11 mouse cellular contexts compared by ENCODE assay signal in genomic region chr2:83744276-83744952, GRCm38 (mm10). TPM values are rescaled to one million over a fixed set of nuclear protein-coding genes. Genes with fewer than 3 reads are reported as not detected.
DNase-seq lines count a peak whose midpoint lies in the region; ATAC-seq and TF ChIP-seq lines count a peak whose summit lies in the region.
"Had no signal": no experiment of that assay in that cellular context is flagged by ENCODE, and none has a peak within 500 bp of the region (broad histone marks: within the 10 kb centered on the region; RNA-seq: fewer than 3 reads in every experiment).

No protein-coding gene starts in this region.

- DNase-seq in heart, adult 9 months (ENCODE audit: low spot score in 2 of 2) = no peak
- no peak for DNase-seq in lung, postnatal 4 days
- no peak for DNase-seq in gastrocnemius, postnatal 36 days
- no peak for DNase-seq in urinary bladder, postnatal 25 days (ENCODE audit: low spot score)
- DNase-seq: left cerebral cortex, postnatal 4 days; lung, postnatal 36 days; retina, postnatal 1 day had no signal

- WGBS in heart, embryonic 15.5 days = 52% methylated on average over 9 of the region's 9 CpGs
- 72% methylated on average over 9 of the region's 9 CpGs for WGBS in lung, embryonic 16.5 days
- WGBS in forebrain, embryonic 16.5 days = 84% methylated on average over 9 of the region's 9 CpGs

- no peak for TF ChIP-seq CTCF in embryonic fibroblast, embryonic 13.5 days (IDR thresholded peaks at IDR 0.05; ENCODE audit: borderline replicate concordance, insufficient read depth, low read length)

- H3K9me3 ChIP-seq in heart, embryonic 15.5 days (replicated peaks) = no peaks in the 10 kb centered on the region
- H3K9me3 ChIP-seq in lung, embryonic 16.5 days (ENCODE audit: control insufficient read depth, low read length) = no peaks in the 10 kb centered on the region
- no peaks in the 10 kb centered on the region for H3K9me3 ChIP-seq in forebrain, embryonic 16.5 days (ENCODE audit: control insufficient read depth, low read length)

- no peak overlapping the region for H3K9ac ChIP-seq in heart, embryonic 15.5 days
- H3K9ac ChIP-seq in lung, embryonic 16.5 days (ENCODE audit: low read length) = no peak overlapping the region
- H3K9ac ChIP-seq in forebrain, embryonic 16.5 days (replicated peaks; ENCODE audit: low read depth, low read length) = no peak overlapping the region

- H3K27ac ChIP-seq in heart, embryonic 15.5 days = peak overlapping the region; percentile 45; the same call in 1 of the 2 replicates
- H3K27ac ChIP-seq in lung, embryonic 16.5 days (ENCODE audit: low read length) = no peak overlapping the region
- H3K27ac ChIP-seq in embryonic fibroblast, embryonic 13.5 days (ENCODE audit: insufficient read depth, low read length) = peak overlapping the region; percentile 53
- H3K27ac ChIP-seq in forebrain, embryonic 16.5 days (ENCODE audit: low read length) = no peak overlapping the region

- no peaks in the 10 kb centered on the region; the same call in 1 of the 2 replicates for H3K27me3 ChIP-seq in heart, embryonic 15.5 days
- H3K27me3 ChIP-seq in lung, embryonic 16.5 days (ENCODE audit: control insufficient read depth, insufficient read depth, low read depth, low read length) = no peaks in the 10 kb centered on the region
- no peaks in the 10 kb centered on the region for H3K27me3 ChIP-seq in forebrain, embryonic 16.5 days (replicated peaks; ENCODE audit: control insufficient read depth, insufficient read depth, low read length)

- peak; percentile 34; the same call in 1 of the 2 replicates for ATAC-seq in heart, embryonic 15.5 days (replicated peaks; ENCODE audit: insufficient number of reproducible peaks, insufficient read depth, low FRiP score, low read depth)
- ATAC-seq in lung, embryonic 16.5 days (ENCODE audit: low read depth) = peak; percentile 24; the same call in 1 of the 2 replicates
- ATAC-seq in forebrain, embryonic 16.5 days = no peak

- peaks cover 14% of the 10 kb centered on the region for H3K36me3 ChIP-seq in heart, embryonic 15.5 days
- H3K36me3 ChIP-seq in lung, embryonic 16.5 days (ENCODE audit: control insufficient read depth, insufficient read depth, low read length) = 0 out of 2 replicates have a peak, but pooled peaks cover 5% of the 10 kb centered on the region
- no peaks in the 10 kb centered on the region for H3K36me3 ChIP-seq in forebrain, embryonic 16.5 days (ENCODE audit: control insufficient read depth, insufficient read depth)

- 0 out of 2 replicates have a peak, but pooled peaks have one; percentile 36 for TF ChIP-seq POLR2A in embryonic fibroblast, embryonic 13.5 days (IDR thresholded peaks at IDR 0.05; ENCODE audit: low read depth, low read length)

- no peak overlapping the region for H3K4me2 ChIP-seq in heart, embryonic 15.5 days
- H3K4me2 ChIP-seq in lung, embryonic 16.5 days (ENCODE audit: low read depth, low read length) = no peak overlapping the region
- no peak overlapping the region for H3K4me2 ChIP-seq in forebrain, embryonic 16.5 days (ENCODE audit: low read length)

- no peak overlapping the region for H3K4me3 ChIP-seq in heart, embryonic 15.5 days
- no peak overlapping the region for H3K4me3 ChIP-seq in lung, embryonic 16.5 days (ENCODE audit: low read length)
- H3K4me3 ChIP-seq in embryonic fibroblast, embryonic 13.5 days (ENCODE audit: insufficient read depth, low read length) = no peak overlapping the region
- H3K4me3 ChIP-seq in forebrain, embryonic 16.5 days (replicated peaks; ENCODE audit: low read length) = no peak overlapping the region

- peaks cover 22% of the 10 kb centered on the region for H3K4me1 ChIP-seq in heart, embryonic 15.5 days (replicated peaks)
- H3K4me1 ChIP-seq in lung, embryonic 16.5 days (replicated peaks; ENCODE audit: control insufficient read depth, insufficient read depth, low read length) = peaks cover 22% of the 10 kb centered on the region
- peaks cover 25% of the 10 kb centered on the region for H3K4me1 ChIP-seq in embryonic fibroblast, embryonic 13.5 days (ENCODE audit: control insufficient read depth, insufficient read depth, low read length)
- H3K4me1 ChIP-seq in forebrain, embryonic 16.5 days (replicated peaks; ENCODE audit: control insufficient read depth, insufficient read depth, low read length) = no peaks in the 10 kb centered on the region

- intact Hi-C loops in gastrocnemius, postnatal 36 days (cut with DNase I) = no loop called here

RNA-seq across cellular contexts. Expression of gene Itgav, which starts 20.2 kb away (rescaled TPM):
- 54.0 and 58.7 TPM in 2 replicates for polyA plus RNA-seq in heart, embryonic 15.5 days (2015; fragmentation: Nextera tagmentation; extraction: Ambion mirVana)
- 72.6 and 75.3 TPM in 2 replicates for polyA plus RNA-seq in lung, embryonic 16.5 days (2015; fragmentation: Nextera tagmentation; extraction: Ambion mirVana)
- 219 and 315 TPM in 2 replicates for polyA plus RNA-seq in embryonic fibroblast, embryonic 13.5 days (2011; ENCODE audit: insufficient read length, low read depth, missing spikeins)
- 10 to 100 TPM; 39.4 to 48.9 TPM for total RNA-seq in gastrocnemius, postnatal 36 days (2021)
- 18.8 and 20.8 TPM in 2 replicates for polyA plus RNA-seq in forebrain, embryonic 16.5 days (2015; fragmentation: Nextera tagmentation; extraction: Ambion mirVana)

Comparison
In these comparisons a context has a peak if more than half of its experiments do, and no peak if none do; other contexts are left out.
1. H3K27ac ChIP-seq: peak in heart, embryonic 15.5 days (single experiment) and embryonic fibroblast, embryonic 13.5 days (single experiment); none in lung, embryonic 16.5 days (single experiment) and forebrain, embryonic 16.5 days (single experiment).